Mouse (Mus musculus) embryonic facial prominence, embryonic 14.5 days (tissue): ENCODE results near the gene Tpra1. TPM values are rescaled to one million over a fixed set of nuclear protein-coding genes. Genes with fewer than 3 reads are reported as not detected.

Source experiments
- ATAC-seq: fragments of 200-750 bp; cut with Nextera tagmentation; 2 replicates; pipeline ENCODE4 v1.8.0; 2017; ENCODE audit warnings: low read depth, moderate number of reproducible peaks, moderate TSS enrichment
- DNase-seq: peaks from one replicate; pipeline ENCODE4 v3.0.0-alpha.2; 2015; ENCODE audit warnings: low spot score
- H3K27ac ChIP-seq: fragments of 300-500 bp; sonication (generic); replicated peaks from 2 replicates; pipeline ENCODE4 v1.5.1; 2014; ENCODE audit warnings: low read depth, mild to moderate bottlenecking, low read length, moderate library complexity
- H3K27me3 ChIP-seq: fragments of 300-500 bp; sonication (generic); replicated peaks from 2 replicates; pipeline ENCODE4 v1.6.1; 2014; ENCODE audit warnings: low read length; ENCODE audit not compliant: control insufficient read depth, insufficient read depth
- H3K36me3 ChIP-seq: fragments of 300-500 bp; sonication (generic); 2 replicates; pipeline ENCODE4 v1.6.1; 2014; ENCODE audit warnings: low read length, mixed read lengths; ENCODE audit not compliant: control insufficient read depth, insufficient read depth
- H3K4me1 ChIP-seq: fragments of 300-500 bp; sonication (generic); 2 replicates; pipeline ENCODE4 v1.6.1; 2014; ENCODE audit warnings: antibody characterized with exemption, low read length; ENCODE audit not compliant: control insufficient read depth, insufficient read depth
- H3K4me2 ChIP-seq: fragments of 300-500 bp; sonication (generic); 2 replicates; pipeline ENCODE4 v1.6.1; 2014; ENCODE audit warnings: low read depth, mild to moderate bottlenecking, low read length, moderate library complexity, mixed read lengths
- H3K4me3 ChIP-seq: fragments of 300-500 bp; sonication (generic); 2 replicates; pipeline ENCODE4 v1.5.1; 2014; ENCODE audit warnings: low read depth, mild to moderate bottlenecking, low read length
- H3K9ac ChIP-seq: fragments of 300-500 bp; sonication (generic); 2 replicates; pipeline ENCODE4 v1.6.1; 2014; ENCODE audit warnings: low read depth, mild to moderate bottlenecking, low read length, moderate library complexity, mixed read lengths
- H3K9me3 ChIP-seq: fragments of 300-500 bp; sonication (generic); 2 replicates; pipeline ENCODE4 v1.6.1; 2016; ENCODE audit warnings: low read length; ENCODE audit not compliant: control insufficient read depth
- WGBS: fragments of 180-500 bp; shearing (Covaris S2); extraction: QIAGEN DNeasy Blood & Tissue Kit; methylation state at CpG from one replicate; pipeline ENCODE4 v1.1.7; 2014; 5-methylcytosine and 5-hydroxymethylcytosine counted together
- polyA plus RNA-seq: library from polyadenylated mRNA; unstranded; fragments of >200 nt; fragmentation: Nextera tagmentation; extraction: Ambion mirVana; gene quantifications from 2 replicates; pipeline ENCODE4 v1.2.1, GENCODE M21; 2014

The Tpra1 gene
- polyA plus RNA-seq, 1 experiment from 2014 or later: 44.9 TPM

- WGBS: 88% methylated on average over 4 of the region's 4 CpGs
- DNase-seq (no peak), ATAC-seq (no peak)
- no peak overlapping the region for H3K9ac ChIP-seq
- peaks cover 10% of the 10 kb centered on the region for H3K4me1 ChIP-seq
- H3K4me2 ChIP-seq: no peak overlapping the region
- H3K36me3 ChIP-seq: no peaks in the 10 kb centered on the region
- no peak overlapping the region for H3K27ac ChIP-seq
- no peak overlapping the region for H3K4me3 ChIP-seq
- peaks cover 8% of the 10 kb centered on the region; the same call in 1 of the 2 replicates for H3K9me3 ChIP-seq
- H3K27me3 ChIP-seq: no peaks in the 10 kb centered on the region
Measured at GRCm38 (mm10) chr6:88957313-88957712, 55.3 kb downstream of the Tpra1 start.

GRCm38 (mm10) chr6:88957801-88958211 is 55.8 kb downstream of the Tpra1 start:
- no peak overlapping the region for H3K27ac ChIP-seq
- no peaks in the 10 kb centered on the region for H3K27me3 ChIP-seq
- H3K36me3 ChIP-seq: no peaks in the 10 kb centered on the region
- H3K9me3 ChIP-seq: peaks cover 8% of the 10 kb centered on the region; the same call in 1 of the 2 replicates
- WGBS: 79% methylated on average over 5 of the region's 5 CpGs
- DNase-seq (no peak), ATAC-seq (no peak)
- no peak overlapping the region for H3K9ac ChIP-seq
- H3K4me3 ChIP-seq: no peak overlapping the region
- H3K4me1 ChIP-seq: peaks cover 10% of the 10 kb centered on the region
- H3K4me2 ChIP-seq: no peak overlapping the region

- Histone ChIP-seq H3K4me3 (no peak overlapping the region), H3K4me1 (peaks cover 10% of the 10 kb centered on the region), H3K9ac (no peak overlapping the region), H3K27me3 (no peaks in the 10 kb centered on the region), H3K4me2 (no peak overlapping the region), H3K27ac (no peak overlapping the region), H3K9me3 (peaks cover 3% of the 10 kb centered on the region; the same call in 1 of the 2 replicates), H3K36me3 (no peaks in the 10 kb centered on the region)
- WGBS: 88% methylated on average over 2 of the region's 2 CpGs
- DNase-seq (no peak), ATAC-seq (no peak)
Measured at GRCm38 (mm10) chr6:88958305-88958704, 56.3 kb downstream of the Tpra1 start.

GRCm38 (mm10) chr6:88959834-88960233 is 57.8 kb downstream of the Tpra1 start:
- ATAC-seq (peak; percentile 72), DNase-seq (peak; percentile 78)
- no peaks in the 10 kb centered on the region for H3K27me3 ChIP-seq
- no peaks in the 10 kb centered on the region for H3K36me3 ChIP-seq
- WGBS: 10% methylated on average over 6 of the region's 7 CpGs
- H3K9me3 ChIP-seq: no peaks in the 10 kb centered on the region
- no peak overlapping the region for H3K4me3 ChIP-seq
- H3K4me1 ChIP-seq: peaks cover 10% of the 10 kb centered on the region
- no peak overlapping the region for H3K4me2 ChIP-seq
- H3K9ac ChIP-seq: no peak overlapping the region
- H3K27ac ChIP-seq: no peak overlapping the region

GRCm38 (mm10) chr6:88960941-88961340 is 58.9 kb downstream of the Tpra1 start:
- Histone ChIP-seq H3K27me3 (no peaks in the 10 kb centered on the region), H3K4me1 (peaks cover 10% of the 10 kb centered on the region), H3K36me3 (no peaks in the 10 kb centered on the region), H3K4me3 (no peak overlapping the region), H3K4me2 (no peak overlapping the region), H3K9ac (no peak overlapping the region), H3K9me3 (no peaks in the 10 kb centered on the region), H3K27ac (no peak overlapping the region; the same call in 1 of the 2 replicates)
- ATAC-seq (no peak), DNase-seq (peak; percentile 49)
- WGBS: 32% methylated on average over 4 of the region's 4 CpGs

Other genes with a start within 250 kb of the Tpra1 start
- gene Mgll, start 177.8 kb upstream of the Tpra1 start, polyA plus RNA-seq: 29.1 and 30.4 TPM in 2 replicates
- gene Abtb1, start 60.3 kb upstream of the Tpra1 start, polyA plus RNA-seq: 21.0 and 25.9 TPM in 2 replicates
- 83.4 and 95.9 TPM in 2 replicates for gene Podxl2, start 27.2 kb upstream of the Tpra1 start, polyA plus RNA-seq
- 94.6 and 117 TPM in 2 replicates for gene Mcm2, start 3.5 kb upstream of the Tpra1 start, polyA plus RNA-seq